Mouse (Mus musculus) liver, adult 2 months (tissue): ENCODE data around the gene Hs1bp3.

Experiments used
- CTCF ChIP-seq: fragments of 200-500 bp; IDR thresholded peaks from 2 replicates; pipeline ENCODE4 v1.5.1; 2011; ENCODE audit warnings: low read depth, low read length, control low read depth
- POLR2A ChIP-seq: fragments of 200-500 bp; IDR thresholded peaks from 2 replicates; pipeline ENCODE4 v1.6.1; 2011; ENCODE audit warnings: low read length, control low read depth; ENCODE audit not compliant: insufficient read depth; ENCODE audit errors: extremely low read depth

- TF ChIP-seq CTCF (no peak), POLR2A (no peak)
These were observed 30.1 kb downstream of the Hs1bp3 start for GRCm38 (mm10) chr12:8343381-8343780.
